Mouse (Mus musculus) cerebellum, adult 2 months (tissue): ENCODE data around the gene Taldo1. TPM values are rescaled to one million over a fixed set of nuclear protein-coding genes. Genes with fewer than 3 reads are reported as not detected.
A peak's percentile ranks its signal among the peaks of the same experiment; 100 is the strongest.
"Not testable (repeated sequence)": the region's sequence is repeated elsewhere in the genome, so short reads cannot be mapped to it uniquely, and the experiment has no call there.

Experiments
- DNase-seq, 2 experiments: peaks; one replicate each; pipeline ENCODE4 v3.0.0; 2021
- H3K27ac ChIP-seq: fragments of 200-500 bp; 2 replicates; pipeline ENCODE4 v1.5.1; 2012; ENCODE audit warnings: low read length, control low read depth, inconsistent platforms; ENCODE audit not compliant: insufficient read depth
- H3K27me3 ChIP-seq: fragments of 200-500 bp; 2 replicates; pipeline ENCODE4 v1.6.1; 2012; ENCODE audit warnings: inconsistent platforms, mild to moderate bottlenecking, low read length, moderate library complexity; ENCODE audit not compliant: control insufficient read depth, insufficient read depth
- H3K4me1 ChIP-seq: fragments of 200-500 bp; 2 replicates; pipeline ENCODE4 v1.6.1; 2011; ENCODE audit warnings: low read length; ENCODE audit not compliant: control insufficient read depth, insufficient read depth
- H3K4me3 ChIP-seq: fragments of 200-500 bp; replicated peaks from 2 replicates; pipeline ENCODE3; 2011; ENCODE audit warnings: mild to moderate bottlenecking, low read depth, low read length, control low read depth; ENCODE audit not compliant: insufficient read depth
- CTCF ChIP-seq: fragments of 200-500 bp; IDR thresholded peaks from 2 replicates; pipeline ENCODE4 v1.5.1; 2011; ENCODE audit warnings: low read depth, mild to moderate bottlenecking, control low read depth, low read length, moderate library complexity, borderline replicate concordance; ENCODE audit not compliant: insufficient read depth
- POLR2A ChIP-seq: fragments of 200-500 bp; IDR thresholded peaks from 2 replicates; pipeline ENCODE4 v1.6.1; 2011; ENCODE audit warnings: low read length, control low read depth, borderline replicate concordance; ENCODE audit not compliant: insufficient read depth
- WGBS: fragments of 180-500 bp; shearing (Covaris S2); methylation state at CpG from one replicate; pipeline ENCODE4 v1.1.7; 2018; 5-methylcytosine and 5-hydroxymethylcytosine counted together
- polyA plus RNA-seq: library from polyadenylated mRNA; depleted of rRNA; stranded (reverse); fragments of >200 nt; gene quantifications from 2 replicates; pipeline ENCODE4 v1.2.3, GENCODE M21; 2012; rRNA removed

Gene Taldo1
- polyA plus RNA-seq, 1 experiment: 232 TPM

DNA sequence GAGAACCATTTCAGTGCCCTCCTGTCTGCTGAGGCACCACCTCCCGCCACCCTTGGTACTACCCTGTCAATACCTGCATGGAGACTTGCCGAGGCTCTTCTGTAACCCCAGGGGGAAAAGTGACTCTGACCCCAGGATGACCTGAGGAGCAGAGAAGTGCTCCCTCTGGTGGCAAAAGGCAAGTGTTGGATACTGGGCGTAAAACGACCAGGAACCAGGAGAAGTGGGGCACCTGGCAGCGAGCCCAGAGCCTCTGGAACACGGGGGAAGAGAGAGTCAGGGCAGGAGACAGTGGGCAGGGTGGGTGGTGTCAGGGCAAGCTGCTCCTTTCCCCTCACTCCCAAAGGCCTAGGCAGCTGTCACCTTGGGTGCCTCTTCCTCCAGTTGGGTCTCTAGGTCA is 48.6 kb downstream of the Taldo1 start:
- peak; percentile 70 to 72 for DNase-seq
- Histone ChIP-seq H3K27ac (no peak overlapping the region), H3K4me3 (no peak overlapping the region), H3K27me3 (no peaks in the 10 kb centered on the region), H3K4me1 (peaks cover 31% of the 10 kb centered on the region)
- peak; percentile 80 for TF ChIP-seq CTCF
- TF ChIP-seq POLR2A: no peak
- WGBS: 18% methylated on average over 6 of the region's 6 CpGs

DNA sequence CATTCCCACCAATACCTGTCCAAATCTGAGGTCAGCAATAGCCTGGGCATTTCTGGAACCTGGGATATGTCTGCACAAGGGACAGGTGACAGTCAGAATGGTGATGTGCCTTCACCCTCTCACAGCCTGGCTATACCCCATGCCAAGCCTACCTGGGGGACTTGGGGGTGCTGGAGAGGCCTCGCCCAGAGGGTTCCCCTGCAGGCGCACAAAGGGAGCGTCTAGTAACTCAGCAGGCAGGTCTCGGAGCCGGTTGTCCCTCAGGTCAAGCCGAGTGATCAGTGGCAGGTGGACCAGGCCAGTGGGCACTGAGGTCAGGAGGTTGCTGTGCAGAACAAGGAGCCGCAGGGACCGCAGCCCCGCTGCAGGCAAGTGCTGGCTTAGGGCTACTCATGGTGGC is 49.5 kb downstream of the Taldo1 start:
- WGBS: 93% methylated on average over 9 of the region's 9 CpGs
- DNase-seq: peak in 1 of 2 experiments; percentile 17
- peaks cover 26% of the 10 kb centered on the region for H3K4me1 ChIP-seq
- TF ChIP-seq CTCF: no peak
- no peak for TF ChIP-seq POLR2A
- no peak overlapping the region for H3K4me3 ChIP-seq
- no peak overlapping the region for H3K27ac ChIP-seq
- no peaks in the 10 kb centered on the region for H3K27me3 ChIP-seq

DNA sequence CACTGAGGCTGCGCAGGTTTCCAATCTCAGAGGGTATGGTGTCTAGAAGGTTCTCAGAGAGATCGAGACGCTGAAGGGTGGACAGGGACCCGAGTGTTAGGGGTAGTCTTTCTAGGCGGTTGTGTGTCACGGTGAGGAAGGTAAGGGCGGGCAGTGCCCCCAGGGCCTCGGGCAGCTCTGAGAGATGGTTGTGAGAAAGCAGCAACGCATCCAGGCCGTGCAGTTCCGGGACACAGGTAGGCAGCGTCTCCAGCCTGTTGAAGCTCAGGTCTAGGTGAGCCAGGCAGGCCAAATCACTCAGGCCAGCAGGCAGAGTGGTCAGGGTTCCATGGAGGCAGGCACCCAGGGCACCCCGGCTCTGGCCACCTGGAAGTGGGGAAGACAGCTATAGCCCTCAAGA is 50.2 kb downstream of the Taldo1 start:
- peak in 1 of 2 experiments; percentile 8 for DNase-seq
- Histone ChIP-seq H3K27ac (no peak overlapping the region), H3K27me3 (no peaks in the 10 kb centered on the region), H3K4me1 (peaks cover 26% of the 10 kb centered on the region), H3K4me3 (no peak overlapping the region)
- WGBS: 88% methylated on average over 13 of the region's 13 CpGs
- no peak for TF ChIP-seq POLR2A
- TF ChIP-seq CTCF: no peak

DNA sequence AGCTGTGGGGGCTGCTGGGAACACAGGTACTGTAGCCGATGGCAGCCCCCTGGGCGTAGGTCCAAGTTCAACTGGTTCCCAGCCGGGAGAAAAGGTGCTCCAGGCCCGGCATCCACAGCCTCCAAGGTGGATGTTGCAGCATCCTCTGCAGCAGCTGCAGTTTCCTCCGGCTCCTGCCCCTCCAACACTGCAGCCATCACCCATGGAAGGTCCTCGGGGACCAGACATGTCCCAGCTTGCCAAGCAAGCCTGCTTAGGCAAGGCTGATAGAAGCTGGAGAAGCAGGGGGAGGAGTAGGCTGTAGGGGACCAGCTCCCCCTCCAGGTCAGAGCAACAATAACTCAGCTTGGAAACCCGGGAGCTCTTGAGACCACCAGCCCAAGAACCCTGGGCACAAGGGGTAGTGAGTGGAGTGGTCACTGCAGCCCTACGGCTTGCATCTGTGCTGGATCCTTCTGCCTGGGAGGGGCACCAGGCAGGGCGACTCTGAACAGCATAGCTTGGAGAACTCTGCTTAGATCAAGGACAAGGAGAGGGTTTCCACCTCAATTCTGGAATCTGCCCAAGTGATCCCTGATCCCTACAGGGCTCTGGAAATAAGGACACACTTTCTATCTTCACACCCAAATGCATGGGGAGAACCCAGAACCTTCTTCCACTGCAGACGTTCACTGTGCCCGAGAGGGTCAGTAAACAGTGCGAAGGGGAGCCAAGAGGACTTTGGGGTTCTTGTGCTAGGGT is 51.3 kb downstream of the Taldo1 start:
- DNase-seq: peak in 1 of 2 experiments; percentile 23
- TF ChIP-seq POLR2A (no peak), CTCF (no peak)
- peaks cover 19% of the 10 kb centered on the region for H3K4me1 ChIP-seq
- WGBS: 23% methylated on average over 12 of the region's 12 CpGs
- peak overlapping the region; percentile 17 for H3K4me3 ChIP-seq
- no peak overlapping the region for H3K27ac ChIP-seq
- H3K27me3 ChIP-seq: no peaks in the 10 kb centered on the region

DNA sequence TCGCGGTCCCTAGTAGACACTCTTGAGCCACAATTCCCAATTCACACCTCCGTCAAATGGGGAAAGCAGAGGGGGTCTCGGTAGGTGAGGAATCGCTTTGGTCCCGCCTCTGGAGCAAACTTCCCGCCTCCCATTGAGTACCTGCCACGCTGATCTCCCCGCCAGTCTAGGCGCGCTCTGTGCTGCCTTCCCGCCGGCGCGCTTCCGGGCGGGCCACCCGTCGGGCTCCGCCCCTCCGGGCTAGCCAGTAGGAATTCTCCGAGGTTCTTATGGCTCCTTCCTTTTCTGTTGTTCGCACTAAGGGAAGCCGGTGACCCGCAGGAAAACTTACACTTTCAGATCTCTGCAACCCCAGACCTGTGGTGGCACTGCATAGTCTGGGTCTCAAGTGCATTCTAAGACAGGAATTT is 51.8 kb downstream of the Taldo1 start, which contains the start of gene Pidd1:
TSS of gene Pidd1 (minus strand) at position 198 of the 410 bp plus-strand sequence.
- H3K4me1 ChIP-seq: peaks cover 16% of the 10 kb centered on the region
- peak within 1 kb of the TSS; percentile 17 for H3K4me3 ChIP-seq
- TF ChIP-seq CTCF: no peak
- no peak for TF ChIP-seq POLR2A

DNA sequence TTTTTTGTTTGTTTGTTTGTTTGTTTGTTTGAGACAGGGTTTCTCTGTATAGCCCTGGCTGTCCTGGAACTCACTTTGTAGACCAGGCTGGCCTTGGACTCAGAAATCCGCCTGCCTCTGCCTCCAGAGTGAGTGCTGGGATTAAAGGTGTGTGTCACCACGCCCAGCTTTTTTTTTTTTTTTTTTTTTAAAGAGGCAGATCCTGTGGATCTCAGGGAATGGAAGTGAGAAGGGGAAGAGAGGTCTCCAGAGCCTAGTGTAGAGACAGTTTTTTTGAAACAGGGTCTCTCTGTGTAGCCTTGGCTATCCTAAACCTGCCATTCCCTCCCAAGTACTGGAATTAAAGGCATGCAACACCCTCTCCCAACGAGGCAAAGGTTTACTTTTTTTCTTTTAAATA is 54.4 kb downstream of the Taldo1 start:
- H3K4me3 ChIP-seq, H3K27me3 ChIP-seq, H3K27ac ChIP-seq, H3K4me1 ChIP-seq, DNase-seq: not testable (repeated sequence)
- WGBS: 83% methylated on average over 3 of the region's 3 CpGs

More for the DNA sequence above, 51.8 kb downstream of the Taldo1 start, which contains the start of gene Pidd1:
- 2% methylated on average over 25 of the region's 25 CpGs for WGBS
- Histone ChIP-seq H3K27ac (no peak within 1 kb of the TSS), H3K27me3 (no peaks in the 10 kb centered on the region)
- DNase-seq: peak; percentile 32 to 33

DNA sequence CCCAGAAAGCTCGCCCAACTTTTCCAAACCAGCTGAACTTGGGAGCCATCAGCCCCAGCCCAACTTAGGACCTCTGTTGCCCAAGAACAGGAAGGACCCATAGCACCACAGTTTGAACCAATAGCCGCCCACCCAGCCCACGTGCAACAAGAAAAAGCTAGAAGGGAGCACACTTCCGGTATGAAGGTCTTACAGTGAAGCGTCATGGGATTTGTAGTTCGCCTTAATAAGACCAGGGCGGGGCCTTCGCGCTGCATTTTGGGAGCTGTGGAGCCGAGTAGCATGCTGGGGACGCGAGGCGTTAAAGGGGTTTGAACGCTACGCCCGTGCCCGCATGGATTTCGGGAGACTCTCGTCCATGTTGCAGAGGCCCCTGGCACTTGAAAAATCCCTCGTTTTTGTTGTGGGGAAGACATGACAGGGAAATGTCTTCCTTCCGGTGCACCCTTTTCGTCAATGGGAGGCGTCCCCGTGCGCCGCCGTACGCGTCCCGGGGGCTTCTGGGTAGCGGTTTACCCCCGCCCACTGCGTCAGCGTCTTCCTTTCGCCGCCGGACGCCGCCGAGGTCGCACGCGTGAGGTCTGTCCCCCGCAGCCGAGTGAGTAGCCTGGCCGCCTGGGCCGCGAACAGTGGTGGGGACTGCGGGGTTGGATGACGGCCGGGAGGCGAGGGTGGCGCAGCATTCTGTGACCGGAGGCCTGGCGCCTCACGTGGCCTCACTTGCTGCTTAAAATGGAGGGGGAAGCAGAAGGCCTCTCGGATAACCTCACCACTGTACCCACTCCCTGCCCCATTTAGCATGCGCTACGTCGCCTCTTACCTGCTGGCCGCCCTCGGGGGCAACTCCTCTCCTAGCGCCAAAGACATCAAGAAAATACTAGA is 55.4 kb downstream of the Taldo1 start, which contains the start of gene Rplp2:
TSS of gene Rplp2 (plus strand) at position 261 of the 882 bp plus-strand sequence.
- Histone ChIP-seq H3K27me3 (no peaks in the 10 kb centered on the region), H3K4me3 (peak within 1 kb of the TSS; percentile 91), H3K27ac (peak within 1 kb of the TSS; percentile 92), H3K4me1 (peaks cover 3% of the 10 kb centered on the region)
- WGBS: under 1% methylated on average over 63 of the region's 63 CpGs
- peak; percentile 94 to 97 for DNase-seq
- TF ChIP-seq CTCF (no peak), POLR2A (peak; percentile 96)

DNA sequence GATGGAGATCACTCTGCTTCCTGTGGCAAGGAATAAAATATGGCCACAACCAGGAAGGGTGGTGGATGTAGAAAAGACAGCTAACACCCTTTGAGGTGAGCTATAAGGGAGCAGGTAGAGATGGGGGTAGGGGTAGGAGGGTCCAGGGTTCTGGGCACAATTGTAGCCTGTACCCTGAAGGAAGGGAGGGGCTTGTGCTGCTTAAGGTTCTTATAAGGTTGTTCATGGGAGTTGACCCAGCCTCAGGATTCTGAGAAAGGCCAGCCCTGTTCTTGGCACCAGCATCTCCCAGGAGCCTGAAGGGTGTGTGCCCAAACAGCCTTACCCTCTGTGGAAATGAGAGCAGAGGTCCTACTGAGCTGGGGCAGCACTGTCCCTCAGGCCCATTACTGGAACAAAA is 59.9 kb downstream of the Taldo1 start:
- Histone ChIP-seq H3K4me1 (peaks cover 17% of the 10 kb centered on the region), H3K27ac (no peak overlapping the region), H3K27me3 (no peaks in the 10 kb centered on the region), H3K4me3 (no peak overlapping the region)
- TF ChIP-seq POLR2A (no peak), CTCF (no peak)
- DNase-seq: no peak

Other genes with a start within 250 kb of the Taldo1 start
- gene Rnh1, start 219.3 kb upstream of the Taldo1 start, polyA plus RNA-seq: 66.9 and 67.4 TPM in 2 replicates
- gene Hras, start 198.2 kb upstream of the Taldo1 start, polyA plus RNA-seq: 169 and 186 TPM in 2 replicates
- 5.6 and 6.3 TPM in 2 replicates for gene Lrrc56, start 198.0 kb upstream of the Taldo1 start, polyA plus RNA-seq
- gene Lmntd2, start 178.1 kb upstream of the Taldo1 start, polyA plus RNA-seq: 0.19 and 0.26 TPM in 2 replicates
- 5.5 TPM in 2 replicates for gene Rassf7, start 176.3 kb upstream of the Taldo1 start, polyA plus RNA-seq
- 31.2 and 32.0 TPM in 2 replicates for gene Phrf1, start 163.4 kb upstream of the Taldo1 start, polyA plus RNA-seq
- 4.7 and 5.6 TPM in 2 replicates for gene Irf7, start 125.7 kb upstream of the Taldo1 start, polyA plus RNA-seq
- 0.07 TPM in 1 of 2 replicates, not detected in the other for gene Cdhr5, start 115.4 kb upstream of the Taldo1 start, polyA plus RNA-seq
- gene Sct, start 113.1 kb upstream of the Taldo1 start, polyA plus RNA-seq: 0.70 and 1.0 TPM in 2 replicates
- 0.49 and 0.76 TPM in 2 replicates for gene Drd4, start 100.2 kb upstream of the Taldo1 start, polyA plus RNA-seq
- gene Deaf1, start 64.5 kb upstream of the Taldo1 start, polyA plus RNA-seq: 47.5 and 49.3 TPM in 2 replicates
- 66.7 and 68.3 TPM in 2 replicates for gene Tmem80, start 64.5 kb upstream of the Taldo1 start, polyA plus RNA-seq
- gene Eps8l2, start 53.3 kb upstream of the Taldo1 start, polyA plus RNA-seq: 77.3 and 90.4 TPM in 2 replicates
- gene Gatd1, start 21.9 kb downstream of the Taldo1 start, polyA plus RNA-seq: 48.1 and 49.2 TPM in 2 replicates
- gene Cend1, start 37.3 kb downstream of the Taldo1 start, polyA plus RNA-seq: 375 and 402 TPM in 2 replicates
- 328 and 384 TPM in 2 replicates for gene Slc25a22, start 45.7 kb downstream of the Taldo1 start, polyA plus RNA-seq
- 3.2 and 4.4 TPM in 2 replicates for gene Pidd1, start 51.8 kb downstream of the Taldo1 start, polyA plus RNA-seq
- gene Rplp2, start 55.2 kb downstream of the Taldo1 start, polyA plus RNA-seq: 481 and 571 TPM in 2 replicates
- 46.8 and 51.3 TPM in 2 replicates for gene Pnpla2, start 63.0 kb downstream of the Taldo1 start, polyA plus RNA-seq
- 8.3 and 10.1 TPM in 2 replicates for gene Cracr2b, start 68.9 kb downstream of the Taldo1 start, polyA plus RNA-seq
- 68.7 and 73.9 TPM in 2 replicates for gene Cd151, start 75.2 kb downstream of the Taldo1 start, polyA plus RNA-seq
- 58.9 and 62.3 TPM in 2 replicates for gene Polr2l, start 82.9 kb downstream of the Taldo1 start, polyA plus RNA-seq
- gene Tspan4, start 83.0 kb downstream of the Taldo1 start, polyA plus RNA-seq: 140 and 162 TPM in 2 replicates
- gene Chid1, start 147.7 kb downstream of the Taldo1 start, polyA plus RNA-seq: 35.8 and 37.9 TPM in 2 replicates
- 94.8 and 96.7 TPM in 2 replicates for gene Ap2a2, start 170.0 kb downstream of the Taldo1 start, polyA plus RNA-seq